Mouse (Mus musculus) gastrocnemius, adult 18-20 months (tissue): ENCODE results near the gene Krt32. TPM values are rescaled to one million over a fixed set of nuclear protein-coding genes. Genes with fewer than 3 reads are reported as not detected.

Experiments
- DNase-seq: peaks from one replicate; pipeline ENCODE4 v3.0.0; 2021; ENCODE audit warnings: low spot score
- total RNA-seq, 2 experiments: library from RNA; stranded (reverse); gene quantifications; 2 replicates each; pipeline ENCODE4 v1.2.3; 2021

The Krt32 gene
- total RNA-seq, 2 experiments from 2014 or later = not detected

DNA sequence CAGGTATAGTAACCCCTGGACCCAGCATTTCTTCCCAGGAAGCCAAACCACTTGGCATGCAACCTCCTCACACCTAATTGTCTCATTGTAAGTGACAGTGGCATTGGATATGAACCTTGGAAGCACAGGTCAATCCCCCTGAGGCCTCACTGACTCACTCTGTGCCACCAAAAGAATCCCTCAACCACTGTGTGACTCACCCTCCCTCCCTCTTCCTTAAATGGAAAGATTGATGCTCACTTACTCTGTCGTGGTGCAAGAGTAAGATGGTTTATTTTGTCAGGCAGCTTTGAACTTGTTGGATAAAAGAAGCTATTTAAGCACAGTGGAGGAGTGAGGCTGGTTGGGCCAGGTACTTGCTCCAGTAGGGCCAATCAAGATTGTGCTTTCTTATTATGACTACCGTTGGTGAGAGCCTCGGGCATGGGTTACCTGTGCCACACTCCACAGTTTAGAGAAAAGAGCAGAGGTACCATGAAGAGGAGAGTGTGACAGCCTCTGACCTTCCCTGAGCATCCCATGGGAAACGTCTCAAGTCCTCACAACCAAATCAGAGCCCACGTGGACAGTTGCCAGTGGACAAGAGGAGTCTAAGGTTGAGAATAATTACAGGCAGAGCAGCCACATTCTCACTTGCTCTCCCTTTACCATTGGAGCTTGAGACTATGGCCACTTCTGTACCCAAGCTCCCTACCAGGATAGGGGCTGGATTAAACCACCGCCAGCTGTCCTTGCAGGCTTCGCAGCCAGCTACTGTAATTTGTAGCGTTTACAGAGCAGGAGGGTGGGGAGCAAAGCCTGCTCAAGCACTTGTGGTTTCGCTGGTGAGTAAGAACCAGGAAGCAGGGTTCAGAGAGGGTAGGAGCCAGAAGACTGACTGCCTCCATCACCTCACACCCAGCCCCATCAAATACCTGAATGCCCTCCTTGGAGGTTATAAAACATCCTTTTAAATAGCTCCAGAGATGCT is 32.1 kb downstream of the Krt32 start:
- no peak for DNase-seq

GRCm38 (mm10) chr11:100050451-100050850 is 37.6 kb downstream of the Krt32 start, which contains the start of gene Krt31:
Krt31 (minus strand) TSS chr11:100050551.
- DNase-seq = no peak

GRCm38 (mm10) chr11:100047193-100047592 is 40.8 kb downstream of the Krt32 start:
- DNase-seq = no peak

GRCm38 (mm10) chr11:100046303-100046866 is 41.6 kb downstream of the Krt32 start:
- no peak for DNase-seq

- DNase-seq = no peak
Observed at GRCm38 (mm10) chr11:100041454-100041853, 46.6 kb downstream of the Krt32 start, which contains the start of gene Krt34. Krt34 (minus strand) TSS chr11:100041554.

Other genes starting within 250 kb of the Krt32 start
- not detected for gene Krtap4-16, start 236.6 kb downstream of the Krt32 start, total RNA-seq
- not detected for gene Gm11568, start 230.3 kb downstream of the Krt32 start, total RNA-seq
- not detected for gene Gm11559, start 223.8 kb downstream of the Krt32 start, total RNA-seq
- gene Krtap9-1, start 214.8 kb downstream of the Krt32 start, total RNA-seq = not detected
- not detected for gene Gm11567, start 209.0 kb downstream of the Krt32 start, total RNA-seq
- not detected for gene Krtap31-1, start 180.3 kb downstream of the Krt32 start, total RNA-seq
- gene Gm11565, start 173.5 kb downstream of the Krt32 start, total RNA-seq = not detected
- not detected for gene Krtap31-2, start 151.9 kb downstream of the Krt32 start, total RNA-seq
- not detected for gene Krtap9-5, start 139.8 kb downstream of the Krt32 start, total RNA-seq
- not detected for gene Krtap29-1, start 109.2 kb downstream of the Krt32 start, total RNA-seq
- gene Krtap16-1, start 101.6 kb downstream of the Krt32 start, total RNA-seq = not detected
- gene Krtap17-1, start 94.2 kb downstream of the Krt32 start, total RNA-seq = not detected
- under 1 TPM in 1 of 2 experiments, not detected in 1; 0.21 TPM for gene Krt33a, start 72.0 kb downstream of the Krt32 start, total RNA-seq
- not detected for gene Krt33b, start 58.4 kb downstream of the Krt32 start, total RNA-seq
- gene Krt34, start 46.7 kb downstream of the Krt32 start, total RNA-seq = under 1 TPM in 1 of 2 experiments, not detected in 1; 0.25 TPM
- gene Krt31, start 37.7 kb downstream of the Krt32 start, total RNA-seq = not detected
- gene Krt35, start 8.0 kb upstream of the Krt32 start, total RNA-seq = not detected
- gene Krt36, start 17.4 kb upstream of the Krt32 start, total RNA-seq = not detected
- not detected for gene Krt13, start 33.3 kb upstream of the Krt32 start, total RNA-seq
- not detected for gene Krt15, start 47.7 kb upstream of the Krt32 start, total RNA-seq
- under 1 TPM; 0.37 to 0.57 TPM for gene Krt19, start 60.4 kb upstream of the Krt32 start, total RNA-seq
- not detected for gene Krt9, start 105.0 kb upstream of the Krt32 start, total RNA-seq
- gene Krt14, start 119.3 kb upstream of the Krt32 start, total RNA-seq = not detected
- gene Krt16, start 160.7 kb upstream of the Krt32 start, total RNA-seq = not detected
- under 1 TPM in 1 of 2 experiments, not detected in 1; 0.14 TPM for gene Krt17, start 172.8 kb upstream of the Krt32 start, total RNA-seq
- not detected for gene Krt42, start 181.6 kb upstream of the Krt32 start, total RNA-seq
- gene Eif1, start 231.7 kb upstream of the Krt32 start, total RNA-seq = 1,000 to 10,000 TPM; 1,490 to 1,592 TPM
- gene Gast, start 246.2 kb upstream of the Krt32 start, total RNA-seq = not detected